Mouse (Mus musculus) left cerebral cortex, adult 11 months (tissue): ENCODE measurements around the gene Gm1043.
A peak's percentile ranks its signal among the peaks of the same experiment; 100 is the strongest.

ENCODE experiments used
- DNase-seq: peaks from one replicate; pipeline ENCODE4 v3.0.0; 2022; ENCODE audit warnings: low spot score

Gm1043 gene

DNA sequence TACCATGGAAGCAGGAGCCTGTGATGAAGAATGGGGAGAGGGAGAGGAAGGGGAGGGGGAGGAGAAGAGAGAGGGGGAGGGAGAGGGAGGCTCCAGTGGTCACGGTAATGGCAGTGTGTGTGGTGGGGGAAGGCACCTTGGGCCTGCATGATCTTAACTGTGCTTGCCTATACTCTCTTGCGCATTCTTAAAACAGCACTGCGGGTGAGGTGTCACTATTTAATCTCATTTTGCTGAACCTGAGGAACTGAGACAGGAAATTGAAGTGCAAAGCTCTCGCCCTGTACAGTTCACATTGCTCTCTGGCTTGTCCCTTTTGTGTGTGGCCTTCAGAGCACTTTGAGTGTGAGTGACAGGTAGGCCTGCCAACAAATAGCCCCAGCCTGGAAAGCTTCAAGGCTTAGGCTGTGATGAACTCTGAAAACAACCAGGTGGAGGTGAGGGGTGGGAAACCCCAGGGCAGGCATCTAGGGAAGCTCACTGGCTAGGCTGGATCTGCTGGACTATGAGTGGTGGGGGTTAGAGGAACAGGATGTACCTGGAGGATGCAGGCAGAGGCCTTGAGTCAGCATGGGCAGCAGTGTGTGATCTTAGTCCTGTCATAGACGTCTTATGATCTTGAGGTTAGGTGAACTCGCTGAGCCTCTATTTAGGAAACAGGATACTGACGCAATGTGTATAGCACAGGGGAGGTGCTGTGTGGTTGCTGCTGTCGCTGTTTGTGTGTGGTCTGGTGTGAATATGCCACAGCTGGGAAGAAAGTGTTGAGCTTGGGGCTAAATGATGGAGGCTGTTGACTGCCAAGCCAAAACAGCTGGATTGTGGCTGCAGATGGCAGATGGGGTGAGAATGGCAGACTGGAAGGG, 18.2 kb upstream of the Gm1043 start:
- no peak for DNase-seq

DNA sequence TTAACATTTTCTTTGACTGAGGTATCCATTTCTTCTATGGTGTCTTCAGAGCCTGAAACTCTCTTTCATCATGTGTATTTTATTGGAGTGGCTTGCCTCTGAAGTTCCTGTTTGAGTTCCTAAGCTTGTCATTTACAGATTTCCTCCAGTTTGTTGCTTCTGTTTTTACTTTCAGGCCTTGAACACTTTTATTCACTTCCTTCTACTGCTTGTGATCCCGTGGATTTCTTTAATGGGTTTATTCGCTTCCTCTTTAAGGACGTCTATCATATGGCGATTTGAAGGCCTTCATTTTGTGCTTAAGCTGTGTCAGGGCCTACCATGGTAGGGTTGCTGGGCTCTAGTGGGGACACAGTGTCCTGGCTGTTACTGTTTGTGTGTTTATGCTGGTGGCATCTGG, 11.5 kb upstream of the Gm1043 start:
- no peak for DNase-seq

DNA sequence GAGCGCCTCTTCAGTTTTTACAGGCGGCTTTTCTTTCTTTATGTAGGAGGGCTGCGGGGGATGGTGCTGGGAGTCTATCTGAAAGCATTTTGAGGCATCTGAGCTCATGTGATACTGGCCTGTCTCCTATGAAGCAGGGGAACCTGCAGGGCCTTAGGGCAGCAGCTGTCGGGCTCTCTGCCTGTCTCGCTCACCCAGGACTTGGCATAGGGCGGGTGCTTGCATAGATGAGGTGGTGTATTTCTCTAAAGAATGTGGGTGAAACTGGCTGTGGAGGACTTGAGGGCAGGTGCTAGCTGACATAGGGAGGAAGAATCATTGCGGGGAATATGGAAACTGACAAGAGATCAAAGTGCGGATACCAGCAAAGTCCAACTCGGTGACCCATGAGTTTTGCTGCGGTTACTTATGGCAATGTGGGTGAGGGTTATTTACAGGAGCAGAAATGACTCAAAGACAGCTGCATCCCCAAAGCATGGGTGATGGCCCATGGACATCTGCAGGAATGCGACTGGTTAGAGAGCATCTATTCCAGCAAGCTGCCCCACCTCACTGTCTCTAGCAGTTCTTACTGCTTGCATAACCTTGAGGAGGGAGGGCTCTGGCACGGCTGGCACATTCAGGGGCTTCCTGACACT, 8.4 kb upstream of the Gm1043 start:
- DNase-seq = peak; percentile 63

DNA sequence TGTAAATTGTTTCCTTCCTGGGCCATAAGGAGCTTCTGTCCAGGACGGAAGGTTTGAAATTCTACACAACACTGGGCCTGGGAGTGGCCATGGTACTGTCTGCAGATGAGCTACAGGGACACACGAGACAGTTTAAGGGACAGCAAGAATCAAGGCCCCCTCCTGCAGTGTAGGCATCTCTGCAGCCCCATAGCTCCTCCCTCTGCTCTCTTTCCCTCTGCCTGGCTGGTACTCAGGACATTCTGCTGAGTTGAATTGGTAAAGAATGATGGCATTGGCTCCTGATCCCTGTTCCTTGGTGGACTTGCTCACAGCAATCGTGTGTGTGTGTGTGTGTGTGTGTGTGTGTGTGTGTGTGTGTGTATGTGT, 7.9 kb upstream of the Gm1043 start:
- no peak for DNase-seq

DNA sequence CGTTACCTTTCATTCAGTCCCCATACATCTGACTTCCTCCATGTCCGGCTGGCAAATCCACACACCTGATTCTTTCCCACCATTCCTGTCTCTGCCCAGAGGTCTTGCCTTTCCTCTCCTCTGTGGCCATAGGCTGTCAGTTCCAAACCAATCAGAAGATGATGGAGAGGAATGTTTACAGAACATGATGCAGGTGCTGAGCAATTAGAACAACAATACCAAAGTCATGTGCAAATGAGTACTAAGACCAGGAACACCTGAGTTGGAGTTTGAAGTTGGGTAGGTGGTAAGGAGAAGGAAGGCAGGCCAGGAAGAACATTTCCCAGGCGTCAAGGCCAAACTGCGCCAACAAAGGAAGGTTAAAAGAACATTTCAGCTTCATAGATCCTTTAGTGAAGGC, 5.7 kb upstream of the Gm1043 start:
- no peak for DNase-seq

DNA sequence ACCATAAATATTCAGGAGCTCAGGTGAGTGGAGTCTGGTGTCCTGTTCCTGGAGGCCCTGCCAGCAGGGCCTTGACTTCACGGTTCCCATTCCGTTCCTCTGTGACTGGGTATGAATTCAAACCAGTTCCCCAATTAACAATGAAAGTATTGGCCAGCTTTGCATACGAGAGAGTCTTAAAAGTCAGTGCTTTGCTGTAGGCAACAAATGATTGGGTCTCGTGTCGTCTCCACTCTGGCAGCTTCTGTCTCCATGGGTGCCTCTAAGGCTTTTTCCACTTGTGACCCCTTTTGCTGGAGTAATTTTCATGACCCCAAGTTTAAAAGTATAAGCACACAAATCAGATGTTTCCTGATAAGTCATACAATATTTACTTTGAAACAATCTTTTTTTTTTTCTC, 4.6 kb upstream of the Gm1043 start:
- no peak for DNase-seq

DNA sequence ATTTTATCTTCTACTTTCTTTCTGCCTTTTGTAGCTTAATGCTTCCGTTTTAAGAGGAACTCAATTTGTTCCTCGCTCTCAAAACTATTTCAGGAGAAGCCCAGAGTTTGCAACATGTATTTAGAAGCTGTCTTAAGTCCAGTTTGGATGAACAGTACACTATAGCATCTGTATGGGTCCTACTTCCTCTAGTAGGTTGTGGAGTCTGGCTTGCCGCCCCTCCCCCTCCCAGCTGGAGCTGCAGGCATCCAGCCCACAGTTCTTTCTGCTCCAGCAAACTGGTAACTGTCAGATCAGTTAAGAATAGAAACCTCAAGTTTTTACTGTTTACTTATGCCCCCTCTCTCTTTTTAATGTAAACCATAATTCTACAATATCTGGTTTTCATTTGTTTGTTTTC, 2.8 kb upstream of the Gm1043 start:
- DNase-seq = peak; percentile 70

DNA sequence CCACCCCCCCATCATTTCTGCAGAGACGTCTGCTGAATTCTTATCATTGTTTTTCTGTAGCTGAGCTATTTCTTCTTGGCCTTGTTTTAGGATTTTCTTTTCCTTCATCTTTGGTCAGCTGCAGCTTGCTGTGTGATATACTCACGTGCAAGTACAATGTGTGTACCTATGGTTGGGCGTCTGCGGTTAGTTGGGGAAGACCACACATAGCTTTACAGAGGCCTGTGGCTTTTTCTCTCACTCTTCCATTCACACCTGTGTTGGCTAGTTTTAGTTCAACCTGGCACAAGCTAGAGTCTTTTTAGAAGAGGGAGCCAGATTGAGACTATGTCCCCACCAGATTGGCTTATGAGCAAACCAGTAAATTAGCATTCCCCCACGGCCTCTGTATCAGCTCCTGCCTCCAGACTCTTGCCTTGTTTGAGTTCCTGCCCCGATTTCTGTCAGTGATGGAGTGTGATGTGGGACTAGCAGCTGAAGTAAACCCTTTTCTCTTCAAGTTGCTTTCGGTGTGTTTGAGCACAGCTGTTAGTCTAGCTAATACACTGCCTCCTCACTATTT, 1.9 kb upstream of the Gm1043 start:
- no peak for DNase-seq

DNA sequence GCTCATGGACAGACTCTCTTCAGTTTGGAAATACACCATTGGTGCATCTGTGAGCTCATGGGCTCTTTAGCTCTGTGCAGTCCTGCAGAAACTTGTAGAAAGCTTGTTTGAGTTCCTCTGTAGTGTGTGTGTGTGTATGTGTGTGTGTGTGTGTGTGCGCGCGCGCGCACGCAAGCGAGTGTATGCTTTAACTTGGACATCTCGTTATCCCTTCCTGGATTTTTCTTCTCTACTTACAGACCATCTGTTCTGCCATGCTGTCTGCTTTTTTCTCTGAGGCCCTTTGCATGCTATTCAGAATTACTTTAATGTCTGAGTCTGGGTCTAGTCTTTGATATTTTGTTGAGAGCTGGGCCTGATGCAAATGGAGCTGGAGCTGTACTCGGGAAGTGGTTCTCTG, 1.3 kb upstream of the Gm1043 start:
- no peak for DNase-seq

DNA sequence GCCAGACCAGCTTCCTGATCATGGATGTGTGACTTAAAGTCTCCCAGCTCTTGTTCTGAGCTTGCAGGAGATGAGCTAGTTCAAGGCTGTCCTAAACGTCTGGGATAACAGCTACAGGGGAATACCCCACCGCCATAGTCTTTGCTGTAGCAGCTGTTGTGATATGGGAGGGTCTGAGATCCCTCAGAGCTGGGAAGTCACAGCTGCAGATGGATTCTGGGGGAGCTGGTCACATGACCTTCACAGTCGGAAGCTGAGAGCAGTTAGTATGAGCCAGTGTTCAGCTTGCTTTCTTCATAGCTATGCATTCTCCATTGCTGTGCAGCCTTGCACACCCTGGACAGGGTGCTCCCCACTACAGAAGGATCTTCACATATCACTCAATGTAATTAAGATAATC, 748 bp downstream of the Gm1043 start:
- no peak for DNase-seq

DNA sequence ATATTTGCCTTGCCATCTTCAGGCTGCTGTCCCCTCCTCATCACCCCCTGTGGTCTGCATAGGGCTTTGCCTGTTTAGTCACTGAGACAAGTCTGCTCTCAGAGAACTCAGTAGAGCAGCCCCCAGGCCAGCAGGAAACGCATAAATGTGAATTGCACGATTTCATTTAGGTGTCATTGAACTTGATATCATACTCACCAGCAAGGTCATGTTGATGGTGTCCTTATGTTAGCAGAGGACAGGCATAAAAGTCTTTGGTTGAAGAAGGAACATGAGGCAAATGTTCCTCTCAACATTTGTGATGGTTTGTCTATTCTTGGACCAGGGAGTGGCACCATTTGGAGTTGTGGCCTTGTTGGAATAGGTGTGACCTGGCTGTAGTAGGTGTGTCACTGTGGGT, 2.6 kb downstream of the Gm1043 start:
- DNase-seq = no peak

DNA sequence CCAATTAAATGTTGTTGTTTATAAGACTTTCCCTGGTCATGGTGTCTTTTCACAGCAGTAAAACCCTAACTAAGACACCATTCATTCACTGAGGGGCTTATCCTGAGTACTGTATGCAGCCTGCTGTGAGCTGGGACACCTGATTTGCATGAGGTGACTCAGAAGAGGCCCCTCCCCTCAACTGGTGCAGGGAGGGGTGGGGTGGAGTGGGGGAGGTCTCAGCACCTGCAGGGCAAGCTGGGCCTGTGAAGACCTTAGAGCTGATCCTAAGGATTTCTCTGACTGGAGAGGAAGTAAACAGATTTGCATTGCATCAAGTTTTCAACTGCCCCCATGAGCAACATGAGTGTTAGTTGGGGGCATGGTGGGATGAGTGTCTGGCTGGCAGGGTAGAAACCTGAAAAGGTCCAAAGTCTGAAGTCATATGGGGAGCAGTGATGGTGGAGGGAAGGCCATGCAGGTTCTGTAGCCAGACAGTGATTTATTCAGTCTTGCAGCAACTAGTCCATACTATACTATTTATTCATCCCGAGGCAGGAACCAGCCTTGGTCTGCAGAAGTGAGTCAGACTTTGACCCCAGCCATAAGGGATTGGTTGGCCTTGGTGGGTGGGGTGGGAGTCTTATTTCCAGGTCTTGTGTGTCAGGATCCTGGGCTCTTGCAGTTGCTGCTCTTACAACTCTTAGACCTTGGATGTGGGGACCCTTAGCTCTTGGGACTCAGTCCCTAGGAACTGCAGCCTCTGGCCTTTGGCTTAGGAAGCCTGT, 3.4 kb downstream of the Gm1043 start:
- DNase-seq = no peak

DNA sequence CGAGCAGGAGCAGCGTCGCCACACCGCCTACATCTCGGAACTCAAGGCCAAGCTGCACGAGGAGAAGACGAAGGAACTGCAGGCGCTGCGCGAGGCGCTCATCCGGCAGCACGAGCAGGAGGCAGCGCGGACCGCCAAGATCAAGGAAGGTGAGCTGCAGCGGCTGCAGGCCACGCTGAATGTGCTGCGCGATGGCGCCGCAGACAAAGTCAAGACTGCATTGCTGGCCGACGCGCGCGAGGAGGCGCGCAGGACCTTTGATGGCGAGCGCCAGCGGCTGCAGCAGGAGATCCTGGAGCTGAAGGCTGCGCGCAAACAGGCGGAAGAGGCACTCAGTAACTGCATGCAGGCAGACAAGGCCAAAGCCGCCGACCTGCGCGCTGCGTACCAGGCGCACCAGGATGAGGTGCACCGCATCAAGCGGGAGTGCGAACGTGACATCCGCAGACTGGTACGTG, 6.0 kb downstream of the Gm1043 start:
- DNase-seq = no peak

DNA sequence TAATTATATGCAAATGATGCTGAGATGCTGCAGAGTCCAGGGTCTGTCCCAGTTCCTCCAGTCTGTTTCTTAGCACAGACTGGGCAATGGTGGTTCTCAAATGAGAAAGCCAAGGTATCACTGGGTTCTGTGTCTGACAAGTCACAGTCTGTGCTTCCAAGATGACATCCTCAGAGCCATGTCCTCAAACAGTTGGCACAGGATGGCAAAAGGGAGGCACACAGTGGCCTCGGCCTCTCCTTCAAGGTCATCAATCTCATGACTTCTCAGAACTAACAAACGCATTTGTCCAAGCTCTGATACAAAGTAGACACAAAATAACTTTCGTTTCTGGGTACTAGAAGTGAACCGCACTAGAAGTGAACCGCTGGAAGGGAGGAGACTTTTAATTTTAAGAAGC, 9.8 kb downstream of the Gm1043 start:
- DNase-seq = no peak

DNA sequence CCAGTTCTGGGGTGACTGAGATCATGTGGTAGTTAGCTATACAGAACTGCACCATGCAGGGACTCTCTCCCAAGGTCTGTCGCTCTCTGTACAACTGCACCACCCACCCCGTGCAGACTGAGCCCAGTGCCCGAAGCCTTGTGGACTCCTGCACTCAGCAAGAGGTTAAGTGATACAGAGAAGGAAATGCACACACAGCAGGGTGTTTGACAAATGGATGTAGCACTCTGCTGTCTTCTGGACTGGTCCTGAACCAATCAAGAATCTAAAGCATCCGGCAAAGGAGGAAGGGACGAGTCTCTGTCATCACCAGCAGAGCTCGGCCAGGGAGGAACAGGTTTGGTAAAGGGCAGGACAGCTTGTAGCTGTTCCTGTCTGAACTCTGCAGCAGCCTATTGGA, 12.4 kb downstream of the Gm1043 start:
- no peak for DNase-seq

DNA sequence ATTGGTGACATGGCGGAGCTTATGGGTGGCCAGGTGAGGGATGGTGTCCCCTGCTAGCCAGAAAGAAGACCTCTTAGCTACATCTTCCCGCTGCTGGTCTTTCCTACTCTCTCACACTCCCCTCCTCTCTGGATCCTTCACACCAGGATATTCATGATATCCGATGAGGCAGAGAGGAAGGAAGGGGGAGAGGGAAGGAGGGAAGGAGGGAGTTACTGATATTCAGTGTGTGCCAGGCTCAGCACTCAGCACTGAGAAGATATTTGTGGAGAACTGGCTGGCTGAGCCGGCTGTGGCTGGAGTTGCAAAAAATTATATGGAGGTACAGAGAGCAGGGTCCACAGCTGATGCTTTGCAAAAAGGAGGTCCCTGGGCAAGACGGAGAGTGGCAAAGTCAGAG, 15.6 kb downstream of the Gm1043 start:
- DNase-seq = no peak

DNA sequence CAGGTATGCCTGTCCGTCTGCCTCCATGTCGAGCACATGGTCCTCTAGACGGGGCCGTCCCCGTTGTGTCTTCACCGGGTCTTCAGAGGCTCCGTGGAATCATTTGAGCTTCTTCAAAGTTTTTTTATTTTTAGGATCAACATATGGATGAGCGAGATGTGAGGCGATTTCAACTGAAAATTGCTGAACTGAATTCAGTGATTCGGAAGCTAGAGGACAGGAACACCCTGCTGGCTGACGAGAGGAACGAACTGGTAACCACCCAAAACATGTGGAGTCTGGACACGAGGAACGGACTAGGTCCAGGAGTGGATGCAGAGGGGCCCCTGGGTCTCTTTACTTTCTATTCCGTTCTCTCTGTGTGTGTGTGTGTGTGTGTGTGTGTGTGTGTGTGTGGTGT, 16.5 kb downstream of the Gm1043 start:
- DNase-seq = no peak

DNA sequence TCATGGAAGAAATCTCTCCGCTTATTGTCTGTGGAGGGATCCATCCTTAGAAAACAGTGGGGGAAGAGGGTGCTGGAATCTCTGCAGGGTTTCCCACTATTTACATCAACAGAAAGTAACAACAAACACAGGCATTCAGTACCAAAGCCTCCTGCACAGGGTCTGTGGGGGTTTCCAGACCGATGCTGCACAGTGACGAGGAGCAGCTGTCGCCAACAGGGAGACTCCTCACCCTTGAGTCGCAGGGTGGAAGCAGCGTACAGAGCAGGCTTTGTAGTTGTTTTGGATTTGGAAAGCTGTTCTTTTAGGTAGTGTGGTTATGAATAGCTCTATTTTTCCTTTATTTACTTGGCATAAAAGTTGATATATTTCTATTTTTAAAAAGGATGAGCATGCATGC, 16.9 kb downstream of the Gm1043 start:
- DNase-seq = no peak

DNA sequence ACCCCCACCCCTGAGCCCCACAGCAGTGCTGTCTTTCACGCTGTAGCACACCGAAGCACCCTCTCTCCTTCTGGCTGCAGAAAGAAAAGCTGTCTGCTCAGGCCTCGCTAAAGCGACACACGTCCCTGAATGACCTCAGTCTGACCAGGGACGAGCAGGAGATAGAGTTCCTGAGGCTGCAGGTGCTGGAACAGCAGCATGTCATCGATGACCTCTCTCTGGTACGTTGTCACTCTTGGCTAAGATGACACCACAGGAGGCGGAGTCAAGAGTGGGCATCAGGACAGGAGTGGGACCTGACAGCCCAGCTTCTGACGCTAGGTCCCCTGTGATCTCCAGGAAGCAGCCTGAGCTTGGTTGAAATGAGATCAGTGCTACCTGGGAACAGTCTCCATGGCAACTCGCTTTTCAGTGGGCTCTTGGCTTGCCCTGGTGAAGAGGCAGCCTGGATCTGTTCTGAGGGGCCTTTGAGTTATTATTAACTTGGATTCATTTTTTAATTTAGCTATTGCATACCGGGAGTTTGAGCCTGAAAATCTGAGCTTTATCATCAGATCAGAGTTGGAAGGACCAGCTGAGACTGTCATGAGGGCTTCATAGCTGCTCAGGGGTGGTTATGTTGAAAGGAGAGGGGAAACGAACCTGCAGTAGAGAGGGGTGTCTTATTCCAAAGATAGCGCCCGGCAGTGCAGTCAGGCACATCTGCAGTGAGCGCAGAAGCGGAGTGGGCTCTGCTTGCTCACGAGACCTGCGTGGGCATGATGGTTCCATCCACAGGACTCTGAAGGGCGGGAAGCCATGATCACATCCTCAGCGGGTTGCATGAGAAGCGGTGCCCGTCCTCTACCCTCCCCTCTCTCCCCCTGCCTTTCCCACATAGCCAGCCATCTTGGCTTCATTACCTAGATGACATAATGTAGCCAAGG, 20.6 kb downstream of the Gm1043 start:
- DNase-seq = no peak

DNA sequence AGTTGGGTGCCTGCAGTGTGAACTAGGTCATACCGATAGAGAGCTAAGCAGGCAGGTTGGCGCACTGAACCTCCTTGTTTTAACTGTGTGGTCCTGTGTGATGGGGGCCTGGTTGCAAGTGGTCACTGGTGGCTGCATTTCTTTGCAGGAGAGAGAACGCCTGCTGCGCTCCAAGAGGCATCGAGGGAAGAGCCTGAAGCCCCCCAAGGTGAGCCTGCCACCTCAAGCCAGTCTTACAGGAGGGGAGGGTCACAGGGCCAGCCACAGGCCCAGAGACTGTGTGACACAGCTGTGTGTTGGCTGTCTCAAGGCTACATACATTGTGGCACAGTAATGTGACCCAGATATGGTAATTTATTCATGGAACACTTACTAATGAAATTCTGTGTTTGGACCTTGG, 21.9 kb downstream of the Gm1043 start:
- DNase-seq = no peak

DNA sequence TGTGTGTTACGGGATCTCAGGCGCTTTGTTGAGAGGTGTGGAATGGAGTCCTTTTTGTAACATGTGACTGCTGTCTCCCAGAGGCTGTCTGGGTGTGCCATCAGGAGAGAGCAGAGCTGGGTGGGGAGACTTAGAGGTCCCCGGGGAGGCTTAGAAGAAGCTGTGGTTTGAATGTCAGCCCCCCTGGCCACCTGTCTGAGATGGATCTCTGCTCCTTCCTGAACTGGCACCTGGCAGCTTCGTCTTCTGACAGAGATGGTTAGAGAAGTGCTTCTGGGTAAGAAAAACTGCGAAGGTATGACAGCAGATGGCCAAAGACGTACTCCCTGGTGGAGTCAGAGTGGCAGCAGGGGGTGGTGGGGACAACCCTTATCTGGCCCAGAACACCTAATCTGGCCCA, 22.4 kb downstream of the Gm1043 start:
- DNase-seq = no peak
